Mouse (Mus musculus): ENCODE results near the gene Lrrfip1.

GRCm38 (mm10) chr1:91077980-91078379 is 79.4 kb downstream of the Lrrfip1 start:
- TF ChIP-seq MAFK (IDR thresholded peaks at IDR 0.05; ENCODE audit: insufficient read depth, low read depth, low read length) (no peak), ZC3H11A (IDR thresholded peaks at IDR 0.05; ENCODE audit: borderline replicate concordance, low read depth, low read length) (no peak)

All from ES-E14 (cell line).